Mouse (Mus musculus) liver, postnatal 0 days (tissue): ENCODE measurements around the gene Cyp2s1.

Source experiments
- CTCF ChIP-seq: sonication (generic); IDR thresholded peaks from 2 replicates; pipeline ENCODE4 v1.5.1; 2016; ENCODE audit warnings: antibody characterized with exemption, low read depth
- EP300 ChIP-seq: IDR thresholded peaks from 2 replicates; pipeline ENCODE4 v1.6.1; 2016; ENCODE audit warnings: antibody characterized with exemption, low read depth, mild to moderate bottlenecking

- no peak for TF ChIP-seq CTCF
- TF ChIP-seq EP300 = no peak
Measured at GRCm38 (mm10) chr7:25864861-25865260, 48.1 kb upstream of the Cyp2s1 start.
